Mouse (Mus musculus) forebrain, embryonic 16.5 days (tissue): ENCODE measurements at regions not wholly inside any gene's neighbourhood (a gene's known extent, or its start where the extent isn't known, plus 50 kb on each side); places are given as distances from the start of the nearest gene placed in this dataset.
A peak's percentile ranks its signal among the peaks of the same experiment; 100 is the strongest.

Experiments
- ATAC-seq: fragments of 200-750 bp; cut with Nextera tagmentation; 2 replicates; pipeline ENCODE4 v1.8.0; 2017; ENCODE audit warnings: mild to moderate bottlenecking, moderate library complexity
- H3K27ac ChIP-seq: fragments of 300-500 bp; sonication (generic); 2 replicates; pipeline ENCODE4 v1.5.1; 2014; ENCODE audit warnings: low read length, control low read depth
- H3K27me3 ChIP-seq: fragments of 300-500 bp; sonication (generic); replicated peaks from 2 replicates; pipeline ENCODE4 v1.6.1; 2014; ENCODE audit warnings: low read length; ENCODE audit not compliant: control insufficient read depth, insufficient read depth
- H3K36me3 ChIP-seq: fragments of 300-500 bp; sonication (generic); 2 replicates; pipeline ENCODE4 v1.6.1; 2014; ENCODE audit not compliant: control insufficient read depth, insufficient read depth
- H3K4me1 ChIP-seq: fragments of 300-500 bp; sonication (generic); replicated peaks from 2 replicates; pipeline ENCODE4 v1.6.1; 2014; ENCODE audit warnings: low read length; ENCODE audit not compliant: control insufficient read depth, insufficient read depth
- H3K4me2 ChIP-seq: fragments of 300-500 bp; sonication (generic); 2 replicates; pipeline ENCODE4 v1.6.1; 2014; ENCODE audit warnings: mild to moderate bottlenecking, low read length, control low read depth
- H3K4me3 ChIP-seq: fragments of 300-500 bp; sonication (generic); replicated peaks from 2 replicates; pipeline ENCODE4 v1.5.1; 2014; ENCODE audit warnings: mild to moderate bottlenecking, low read length, control low read depth
- H3K9ac ChIP-seq: fragments of 300-500 bp; sonication (generic); replicated peaks from 2 replicates; pipeline ENCODE4 v1.6.1; 2014; ENCODE audit warnings: low read depth, low read length, control low read depth
- H3K9me3 ChIP-seq: fragments of 300-500 bp; sonication (generic); 2 replicates; pipeline ENCODE4 v1.6.1; 2016; ENCODE audit warnings: low read length; ENCODE audit not compliant: control insufficient read depth
- WGBS: fragments of 180-500 bp; shearing (Covaris S2); extraction: QIAGEN DNeasy Blood & Tissue Kit; methylation state at CpG from one replicate; pipeline ENCODE4 v1.1.7; 2014; 5-methylcytosine and 5-hydroxymethylcytosine counted together

DNA sequence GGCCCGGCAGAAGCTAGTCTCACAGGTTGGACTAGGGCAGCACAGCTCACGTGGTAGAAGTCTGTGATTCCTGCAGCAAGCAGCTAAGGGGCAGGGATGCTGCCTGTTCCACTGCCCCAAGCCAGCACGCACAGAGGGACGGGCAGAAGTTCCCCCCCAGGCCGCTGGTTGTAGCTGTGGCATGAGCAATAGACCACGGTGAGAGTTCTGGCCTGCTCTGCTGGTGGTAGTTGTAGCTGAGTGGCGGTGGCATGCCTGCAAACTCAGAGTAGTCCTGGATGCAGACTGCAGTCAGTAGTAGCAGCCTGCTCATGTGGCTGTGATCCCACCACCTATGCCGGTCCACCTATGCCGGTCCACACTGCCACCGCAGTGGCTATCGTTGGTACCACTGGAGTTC lies 71.5 kb upstream of the Rpl39l start:
- Histone ChIP-seq H3K4me1 (no peaks in the 10 kb centered on the region), H3K9ac (no peak overlapping the region), H3K9me3 (no peaks in the 10 kb centered on the region), H3K27ac (no peak overlapping the region), H3K27me3 (no peaks in the 10 kb centered on the region), H3K4me2 (no peak overlapping the region), H3K4me3 (no peak overlapping the region), H3K36me3 (no peaks in the 10 kb centered on the region)
- WGBS, result 88% methylated on average over 11 of the region's 11 CpGs
- ATAC-seq, result no peak

DNA sequence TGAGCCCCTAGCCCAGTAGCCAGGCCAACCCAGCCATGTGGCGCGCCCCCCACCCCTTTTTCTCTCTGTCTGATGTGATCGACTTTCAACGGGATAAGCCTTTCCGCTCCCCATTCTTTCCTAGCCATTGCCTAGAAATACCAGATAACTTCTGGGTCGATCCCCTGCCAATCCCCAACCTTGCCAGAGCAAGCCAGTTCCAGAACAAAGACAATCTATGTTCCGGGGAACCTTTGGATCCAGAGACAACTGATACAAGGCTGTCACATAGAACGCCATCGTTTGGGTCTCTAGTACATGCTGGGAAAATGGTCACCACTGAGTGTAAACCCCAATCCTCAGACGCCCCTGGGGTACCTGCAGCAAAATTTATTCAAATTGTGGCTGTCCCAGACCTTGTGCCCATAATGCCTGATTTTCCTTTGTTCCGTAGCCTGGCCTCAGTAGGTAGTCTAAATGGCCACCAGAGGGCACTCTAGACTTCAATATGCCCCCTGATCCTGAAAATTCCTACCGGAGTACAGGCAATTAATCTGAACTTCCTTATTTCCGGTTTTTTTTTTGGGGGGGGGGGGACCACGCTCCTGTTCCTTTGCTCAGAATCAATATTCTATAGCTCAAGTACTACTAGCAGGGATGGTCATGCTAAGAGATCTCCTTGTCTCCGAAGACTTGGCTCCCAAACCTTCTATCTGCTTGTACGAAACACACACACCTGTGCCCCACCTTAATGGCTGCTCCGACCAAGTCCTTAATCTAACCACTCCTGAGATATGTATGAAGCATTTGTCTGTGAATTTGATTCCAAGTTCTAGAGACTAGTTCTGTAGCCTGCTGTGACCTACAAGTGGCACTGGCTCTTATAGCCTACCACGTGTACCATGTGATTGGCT lies 81.3 kb upstream of the Rpl39l start:
- Histone ChIP-seq H3K4me3 (no peak overlapping the region), H3K27me3 (no peaks in the 10 kb centered on the region), H3K4me2 (no peak overlapping the region), H3K4me1 (no peaks in the 10 kb centered on the region), H3K9me3 (no peaks in the 10 kb centered on the region), H3K36me3 (no peaks in the 10 kb centered on the region), H3K9ac (no peak overlapping the region), H3K27ac (no peak overlapping the region)
- WGBS, result 54% methylated on average over 18 of the region's 18 CpGs
- ATAC-seq, result peak; percentile 77

DNA sequence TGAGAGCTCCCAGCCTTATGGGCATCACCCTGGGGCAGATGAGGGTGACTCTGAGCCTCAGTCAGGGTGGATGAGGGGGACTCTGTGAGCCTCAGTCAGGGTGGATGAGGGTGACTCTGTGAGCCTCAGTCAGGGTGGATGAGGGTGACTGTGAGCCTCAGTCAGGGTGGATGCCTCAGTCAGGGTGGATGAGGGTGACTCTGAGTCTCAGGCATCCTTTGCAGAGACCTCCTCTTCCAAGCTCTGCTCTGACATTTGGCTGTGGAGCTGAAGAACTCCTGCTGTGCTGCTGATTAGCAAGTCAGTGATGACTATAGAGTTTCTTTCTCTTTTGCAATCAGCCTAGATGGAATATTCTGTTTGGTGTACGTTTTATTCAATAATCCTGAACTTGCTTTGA lies 83.7 kb upstream of the Rpl39l start:
- no peaks in the 10 kb centered on the region for H3K36me3 ChIP-seq
- no peaks in the 10 kb centered on the region for H3K4me1 ChIP-seq
- WGBS, result 21% methylated on average over 1 of the region's 1 CpGs
- H3K4me2 ChIP-seq, result no peak overlapping the region
- no peak overlapping the region for H3K27ac ChIP-seq
- no peak for ATAC-seq
- no peaks in the 10 kb centered on the region for H3K27me3 ChIP-seq
- no peak overlapping the region for H3K9ac ChIP-seq
- H3K9me3 ChIP-seq, result no peaks in the 10 kb centered on the region
- H3K4me3 ChIP-seq, result no peak overlapping the region

GRCm38 (mm10) chr16:10085429-10085828 lies 84.6 kb upstream of the Rpl39l start:
- Histone ChIP-seq H3K27me3 (no peaks in the 10 kb centered on the region), H3K4me2 (no peak overlapping the region), H3K27ac (no peak overlapping the region), H3K4me3 (no peak overlapping the region), H3K9me3 (no peaks in the 10 kb centered on the region), H3K4me1 (no peaks in the 10 kb centered on the region), H3K36me3 (no peaks in the 10 kb centered on the region), H3K9ac (no peak overlapping the region)
- 87% methylated on average over 5 of the region's 5 CpGs for WGBS
- no peak for ATAC-seq

DNA sequence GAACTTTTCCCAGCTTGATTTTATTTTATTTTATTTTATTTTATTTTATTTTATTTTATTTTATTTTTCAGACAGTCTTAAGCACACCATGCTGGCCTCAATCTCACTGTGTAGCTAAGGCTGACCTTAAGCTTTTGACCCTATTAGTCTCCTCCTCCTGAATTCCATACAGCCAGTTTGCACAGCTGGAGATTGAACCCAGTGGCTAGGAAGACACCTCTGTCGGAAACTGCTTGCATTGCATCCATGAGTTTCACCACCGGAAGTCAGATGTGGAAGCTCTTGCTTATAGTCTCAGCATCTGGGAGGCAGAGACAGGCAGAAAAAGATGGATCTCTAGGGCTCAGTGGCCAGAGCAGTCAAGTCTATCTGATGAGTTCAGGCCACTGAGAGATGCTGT lies 86.4 kb upstream of the Grin2a start:
- Histone ChIP-seq H3K4me1 (no peaks in the 10 kb centered on the region), H3K9ac (no peak overlapping the region), H3K27me3 (no peaks in the 10 kb centered on the region), H3K9me3 (no peaks in the 10 kb centered on the region), H3K27ac (no peak overlapping the region), H3K4me2 (no peak overlapping the region), H3K4me3 (no peak overlapping the region), H3K36me3 (no peaks in the 10 kb centered on the region)
- WGBS, result 67% methylated on average over 2 of the region's 2 CpGs
- no peak for ATAC-seq

GRCm38 (mm10) chr16:10080121-10080679 lies 84.8 kb upstream of the Grin2a start:
- Histone ChIP-seq H3K4me3 (no peak overlapping the region), H3K4me1 (no peaks in the 10 kb centered on the region), H3K4me2 (no peak overlapping the region), H3K36me3 (no peaks in the 10 kb centered on the region), H3K9me3 (no peaks in the 10 kb centered on the region), H3K9ac (no peak overlapping the region), H3K27ac (no peak overlapping the region), H3K27me3 (no peaks in the 10 kb centered on the region)
- 92% methylated on average over 7 of the region's 7 CpGs for WGBS
- no peak for ATAC-seq

DNA sequence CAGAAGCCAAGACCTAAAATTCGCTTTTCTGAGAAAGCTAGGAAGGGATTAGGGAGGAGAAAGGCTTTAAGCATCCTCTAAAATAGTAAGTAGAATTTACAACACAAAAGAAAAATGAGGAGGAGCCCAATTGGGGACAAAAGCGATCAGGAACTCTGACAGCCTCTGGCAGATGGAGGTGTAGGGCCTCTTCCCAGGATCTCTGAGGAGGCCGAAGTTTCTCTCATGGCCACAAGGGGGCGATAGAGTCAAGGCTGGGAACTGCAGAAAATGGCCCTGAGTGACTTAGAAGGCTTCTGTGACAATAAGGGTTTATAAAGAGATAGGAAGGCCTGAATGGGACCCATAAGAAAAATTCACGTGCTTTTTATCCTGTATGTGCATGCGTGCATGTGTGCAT lies 77.8 kb upstream of the Grin2a start:
- Histone ChIP-seq H3K27me3 (no peaks in the 10 kb centered on the region), H3K4me1 (no peaks in the 10 kb centered on the region), H3K36me3 (no peaks in the 10 kb centered on the region), H3K9ac (no peak overlapping the region), H3K4me2 (no peak overlapping the region), H3K4me3 (no peak overlapping the region), H3K27ac (no peak overlapping the region), H3K9me3 (no peaks in the 10 kb centered on the region)
- peak; percentile 69 for ATAC-seq
- 21% methylated on average over 6 of the region's 6 CpGs for WGBS

- no peaks in the 10 kb centered on the region for H3K36me3 ChIP-seq
- H3K27ac ChIP-seq, result no peak overlapping the region
- H3K9ac ChIP-seq, result no peak overlapping the region
- no peaks in the 10 kb centered on the region for H3K4me1 ChIP-seq
- 73% methylated on average over 8 of the region's 8 CpGs for WGBS
- H3K4me3 ChIP-seq, result no peak overlapping the region
- no peak for ATAC-seq
- H3K27me3 ChIP-seq, result no peaks in the 10 kb centered on the region
- H3K9me3 ChIP-seq, result no peaks in the 10 kb centered on the region
- no peak overlapping the region for H3K4me2 ChIP-seq
Observed at GRCm38 (mm10) chr16:10063491-10063890, 68.1 kb upstream of the Grin2a start.

DNA sequence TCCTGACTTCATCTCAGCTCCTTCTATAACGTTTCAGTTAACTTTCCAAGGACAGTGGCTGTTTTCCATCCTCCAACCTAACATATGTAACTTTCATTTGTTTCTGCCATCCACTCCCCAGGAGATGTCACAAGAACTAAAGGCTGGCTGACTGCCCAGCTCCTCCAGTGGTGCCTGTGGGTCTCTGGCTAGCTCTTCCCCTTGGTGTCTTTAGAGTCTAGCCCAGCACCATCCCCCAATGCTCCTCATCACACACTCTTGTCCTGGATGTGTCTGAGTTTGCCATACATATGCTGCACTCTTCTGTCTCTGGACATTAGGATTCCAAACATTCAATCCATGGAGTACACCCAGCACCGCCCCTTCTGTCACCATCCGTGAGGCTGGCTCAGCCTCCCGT lies 62.7 kb upstream of the Grin2a start:
- 70% methylated on average over 4 of the region's 4 CpGs for WGBS
- ATAC-seq, result no peak
- no peak overlapping the region for H3K27ac ChIP-seq
- no peaks in the 10 kb centered on the region for H3K9me3 ChIP-seq
- no peak overlapping the region for H3K9ac ChIP-seq
- H3K4me3 ChIP-seq, result no peak overlapping the region
- H3K36me3 ChIP-seq, result no peaks in the 10 kb centered on the region
- H3K4me1 ChIP-seq, result no peaks in the 10 kb centered on the region
- H3K4me2 ChIP-seq, result no peak overlapping the region
- H3K27me3 ChIP-seq, result no peaks in the 10 kb centered on the region
